In genomic region chr2:52632880-52633279, GRCm38 (mm10) we compare ENCODE assay signal across 9 mouse cellular contexts. TPM values are rescaled to one million over a fixed set of nuclear protein-coding genes. Genes with fewer than 3 reads are reported as not detected.
DNase-seq lines count a peak whose midpoint lies in the region; ATAC-seq and TF ChIP-seq lines count a peak whose summit lies in the region.
"Had no signal": no experiment of that assay in that cellular context is flagged by ENCODE, and none has a peak within 500 bp of the region (broad histone marks: within the 10 kb centered on the region; RNA-seq: fewer than 3 reads in every experiment).

No protein-coding gene starts in this region.

- no peak overlapping the region for H3K27ac ChIP-seq in forebrain, postnatal 0 days (ENCODE audit: low read depth, low read length)
- no peak overlapping the region for H3K27ac ChIP-seq in hindbrain, embryonic 16.5 days (ENCODE audit: low read depth, low read length)
- no peak overlapping the region for H3K27ac ChIP-seq in midbrain, embryonic 10.5 days (replicated peaks)
- no peak overlapping the region for H3K27ac ChIP-seq in spleen, adult 2 months (ENCODE audit: insufficient read depth, low read length)
- H3K27ac ChIP-seq: liver, embryonic 15.5 days had no signal

- no peak overlapping the region for H3K4me2 ChIP-seq in forebrain, postnatal 0 days (ENCODE audit: low read depth)
- no peak overlapping the region for H3K4me2 ChIP-seq in hindbrain, embryonic 16.5 days (ENCODE audit: low read length)
- H3K4me2 ChIP-seq: liver, embryonic 15.5 days had no signal

- TF ChIP-seq POLR2A in spleen, adult 2 months (IDR thresholded peaks at IDR 0.05; ENCODE audit: low read depth, low read length): no peak

- H3K27me3 ChIP-seq in forebrain, postnatal 0 days (ENCODE audit: insufficient read depth, low read length): no peaks in the 10 kb centered on the region
- H3K27me3 ChIP-seq in hindbrain, embryonic 16.5 days (replicated peaks; ENCODE audit: control insufficient read depth, insufficient read depth, low read length): no peaks in the 10 kb centered on the region
- H3K27me3 ChIP-seq in midbrain, embryonic 10.5 days (ENCODE audit: low read depth, poor library complexity, severe bottlenecking): peaks cover 18% of the 10 kb centered on the region
- H3K27me3 ChIP-seq in spleen, adult 2 months (ENCODE audit: control insufficient read depth, insufficient read depth, low read length): no peaks in the 10 kb centered on the region
- H3K27me3 ChIP-seq: liver, embryonic 15.5 days had no signal

- peak; percentile 71 for TF ChIP-seq CTCF in forebrain, postnatal 0 days (IDR thresholded peaks at IDR 0.05; ENCODE audit: low read depth)
- TF ChIP-seq CTCF in spleen, adult 2 months (IDR thresholded peaks at IDR 0.05; ENCODE audit: extremely low read depth, insufficient read depth, insufficient read length, insufficient replicate concordance): peak; percentile 61; the same call in 1 of the 2 replicates

- no peaks in the 10 kb centered on the region for H3K36me3 ChIP-seq in forebrain, postnatal 0 days (ENCODE audit: insufficient read depth)
- no peaks in the 10 kb centered on the region for H3K36me3 ChIP-seq in hindbrain, embryonic 16.5 days (ENCODE audit: control insufficient read depth, insufficient read depth, low read length)
- no peaks in the 10 kb centered on the region for H3K36me3 ChIP-seq in midbrain, embryonic 10.5 days
- no peaks in the 10 kb centered on the region for H3K36me3 ChIP-seq in spleen, adult 2 months (ENCODE audit: control insufficient read depth, insufficient read depth, low read length)
- H3K36me3 ChIP-seq: liver, embryonic 15.5 days had no signal

- ATAC-seq in CD4-positive, CD25-positive, alpha-beta regulatory T cell, adult 4 months: no peak
- peak; percentile 50 for ATAC-seq in forebrain, postnatal 0 days
- peak; percentile 57; the same call in 1 of the 2 replicates for ATAC-seq in hindbrain, embryonic 16.5 days

- peak; percentile 50 for DNase-seq in CD4-positive, CD25-positive, alpha-beta regulatory T cell, adult 2 months (ENCODE audit: low read depth, low spot score)
- peak; percentile 77 for DNase-seq in cerebellum, adult 11 months
- peak; percentile 73 for DNase-seq in forebrain, postnatal 0 days
- DNase-seq in left cerebral cortex, adult 11 months (ENCODE audit: low spot score): peak; percentile 66
- peak; percentile 66 for DNase-seq in midbrain, embryonic 10.5 days (ENCODE audit: low spot score)
- peak in 1 of 2 experiments; percentile 32 for DNase-seq in spleen, adult 2 months (ENCODE audit: low read depth in 1 of 2, low spot score in 2 of 2)

- H3K4me3 ChIP-seq in forebrain, postnatal 0 days (ENCODE audit: low read depth, low read length): no peak overlapping the region
- no peak overlapping the region for H3K4me3 ChIP-seq in hindbrain, embryonic 16.5 days (ENCODE audit: low read length)
- H3K4me3 ChIP-seq in midbrain, embryonic 10.5 days: no peak overlapping the region
- no peak overlapping the region for H3K4me3 ChIP-seq in spleen, adult 2 months (ENCODE audit: extremely low read depth, insufficient read depth, insufficient read length)
- H3K4me3 ChIP-seq: liver, embryonic 15.5 days had no signal

- H3K4me1 ChIP-seq in forebrain, postnatal 0 days (ENCODE audit: insufficient read depth): no peaks in the 10 kb centered on the region
- H3K4me1 ChIP-seq in hindbrain, embryonic 16.5 days (ENCODE audit: control insufficient read depth, insufficient read depth, low read depth, low read length): no peaks in the 10 kb centered on the region
- peaks cover 14% of the 10 kb centered on the region for H3K4me1 ChIP-seq in midbrain, embryonic 10.5 days
- no peaks in the 10 kb centered on the region for H3K4me1 ChIP-seq in spleen, adult 2 months (ENCODE audit: control insufficient read depth, insufficient read depth, insufficient read length)
- H3K4me1 ChIP-seq: liver, embryonic 15.5 days had no signal

- 10% methylated on average over 7 of the region's 7 CpGs for WGBS in forebrain, postnatal 0 days
- WGBS in hindbrain, embryonic 16.5 days: 9% methylated on average over 7 of the region's 7 CpGs
- WGBS in midbrain, embryonic 10.5 days: 10% methylated on average over 7 of the region's 7 CpGs
- WGBS in spleen, adult 2 months: 12% methylated on average over 7 of the region's 7 CpGs

- no peak overlapping the region for H3K9ac ChIP-seq in forebrain, postnatal 0 days
- no peak overlapping the region for H3K9ac ChIP-seq in hindbrain, embryonic 16.5 days (ENCODE audit: low read depth, low read length)
- H3K9ac ChIP-seq: liver, embryonic 15.5 days had no signal

- no peaks in the 10 kb centered on the region for H3K9me3 ChIP-seq in forebrain, postnatal 0 days (ENCODE audit: low read length)
- H3K9me3 ChIP-seq in hindbrain, embryonic 16.5 days (ENCODE audit: control insufficient read depth, low read length): no peaks in the 10 kb centered on the region
- H3K9me3 ChIP-seq in midbrain, embryonic 10.5 days (replicated peaks): no peaks in the 10 kb centered on the region
- H3K9me3 ChIP-seq: liver, embryonic 15.5 days had no signal

RNA-seq across cellular contexts. Expression of gene Cacnb4, which starts 43.8 kb away (rescaled TPM):
- under 1 TPM; 0.28 to 0.42 TPM for polyA plus RNA-seq in CD4-positive, CD25-positive, alpha-beta regulatory T cell, adult 4 months (2017; shearing (Covaris generic))
- 13.3 and 13.8 TPM in 2 replicates for total RNA-seq in forebrain, postnatal 0 days (2014; rRNA removed)
- polyA plus RNA-seq in forebrain, postnatal 0 days (2015; fragmentation: Nextera tagmentation; extraction: Ambion mirVana): 9.2 and 13.7 TPM in 2 replicates
- 13.6 and 13.9 TPM in 2 replicates for polyA plus RNA-seq in hindbrain, embryonic 16.5 days (2015; fragmentation: Nextera tagmentation; extraction: Ambion mirVana)
- polyA plus RNA-seq in midbrain, embryonic 10.5 days (2016; fragmentation: Nextera tagmentation; extraction: Ambion mirVana): 1.0 and 2.6 TPM in 2 replicates
- polyA plus RNA-seq in spleen, adult 2 months (2012; rRNA removed): 0.06 and 0.11 TPM in 2 replicates
